Mouse (Mus musculus) induced T-regulatory cell, adult 2 months (primary cell): ENCODE data around the gene Timm10b.

ENCODE experiments used
- DNase-seq: peaks from one replicate; pipeline ENCODE4 v3.0.0-alpha.2; 2012; ENCODE audit warnings: low read depth

Timm10b gene

GRCm38 (mm10) chr7:105640894-105641255 lies 1.0 kb downstream of the Timm10b start:
- DNase-seq, result no peak

DNA sequence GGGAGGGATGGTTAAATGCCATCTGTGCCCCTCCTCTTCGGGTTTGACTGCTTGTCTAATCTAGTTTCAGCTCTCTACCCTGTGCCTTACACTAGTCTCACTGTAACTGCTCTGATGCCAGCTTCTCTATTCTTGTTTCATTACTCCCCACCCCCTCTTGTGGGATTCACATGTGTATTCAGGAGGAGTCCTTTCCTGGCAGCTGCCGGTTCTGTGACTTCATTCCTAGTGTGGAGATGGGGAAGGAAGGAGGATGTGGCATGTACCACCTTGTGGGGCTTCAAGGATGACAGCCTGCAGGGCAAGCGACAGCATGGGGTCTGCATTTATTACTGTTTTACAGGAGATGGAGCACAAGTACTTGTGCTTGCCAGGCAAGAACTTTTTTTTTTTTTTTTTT lies 2.1 kb downstream of the Timm10b start:
- peak; percentile 23 for DNase-seq

DNA sequence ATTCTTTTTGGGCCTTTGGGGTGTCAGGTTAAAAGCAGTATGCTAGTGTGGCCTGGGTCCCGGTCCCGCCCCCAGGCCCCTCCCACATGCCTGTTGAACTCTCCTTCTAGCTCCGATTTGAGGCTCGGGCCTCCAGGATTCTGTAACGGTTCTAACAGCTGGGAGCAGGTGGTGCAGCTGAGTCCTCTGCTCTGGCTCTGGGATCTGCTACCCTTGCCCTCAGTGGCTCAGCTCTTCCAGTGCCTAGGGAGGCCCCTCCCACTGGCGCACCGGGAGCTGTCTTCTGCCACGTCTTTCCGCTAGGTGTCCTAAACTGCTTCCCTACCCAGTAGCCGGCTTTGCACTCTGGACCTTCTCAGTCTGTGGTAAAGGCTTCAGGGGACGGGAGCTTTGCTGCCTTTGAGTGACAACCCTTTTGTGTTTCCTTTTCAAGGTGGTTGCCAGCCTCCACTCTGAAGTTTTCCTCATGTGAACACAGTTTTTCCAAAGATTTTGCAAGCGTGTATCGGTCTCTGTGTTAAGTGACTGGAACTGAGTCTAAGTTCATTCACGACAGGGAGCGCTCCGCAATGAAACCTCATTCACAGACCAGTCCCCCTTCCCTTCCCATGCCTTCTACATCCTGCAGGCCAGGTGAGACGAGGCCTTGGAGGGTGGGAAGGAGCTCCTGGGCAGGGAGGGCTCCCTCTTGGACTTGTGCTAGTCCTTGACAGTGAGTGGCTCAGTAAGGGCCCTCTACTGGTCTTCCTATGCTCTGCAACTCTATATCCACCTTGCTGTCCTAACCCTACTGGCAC lies 11.0 kb downstream of the Timm10b start, which contains the start of gene Dnhd1:
Gene Dnhd1 (plus strand): TSS at position 189 of the 797 bp plus-strand sequence.
- DNase-seq, result peak; percentile 84

DNA sequence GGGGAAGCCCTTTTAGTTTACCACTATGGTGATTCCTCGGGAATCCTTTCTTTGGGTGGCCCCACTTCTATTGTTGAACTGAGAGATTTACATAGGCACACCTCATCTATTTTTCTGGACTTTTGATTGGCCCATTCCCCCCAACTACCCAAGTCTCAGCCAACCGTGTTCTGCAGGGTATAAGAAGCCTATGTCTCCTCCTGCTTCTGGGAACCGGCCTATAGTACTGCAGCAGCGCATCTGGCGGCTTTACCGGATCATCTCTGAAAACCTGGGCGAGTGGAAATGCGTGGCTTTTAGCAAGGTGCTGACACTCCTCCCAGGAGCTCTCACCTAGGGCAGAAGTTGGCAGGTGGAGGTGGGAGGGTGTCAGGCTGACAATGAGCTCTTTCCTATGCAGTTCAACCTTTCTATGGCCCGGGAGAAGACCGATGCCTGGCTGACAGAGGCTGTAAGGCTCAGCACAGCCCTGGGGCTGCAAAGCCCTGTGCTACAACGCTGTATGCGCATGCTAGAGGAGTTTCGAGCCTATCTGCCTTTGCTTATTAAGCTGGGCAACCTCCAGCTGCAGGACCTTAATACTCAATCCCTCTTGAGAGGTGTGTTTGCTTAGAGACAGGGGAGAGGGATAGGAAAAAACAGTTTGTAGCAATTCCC lies 45.8 kb downstream of the Timm10b start:
- no peak for DNase-seq

GRCm38 (mm10) chr7:105690875-105691274 lies 51.0 kb downstream of the Timm10b start:
- DNase-seq, result no peak
